Mouse (Mus musculus) embryonic facial prominence, embryonic 13.5 days (tissue): ENCODE data around the gene Sash3. TPM values are rescaled to one million over a fixed set of nuclear protein-coding genes. Genes with fewer than 3 reads are reported as not detected.
"Not testable (repeated sequence)": the region's sequence is repeated elsewhere in the genome, so short reads cannot be mapped to it uniquely, and the experiment has no call there.

Experiments used
- ATAC-seq: fragments of 200-750 bp; cut with Nextera tagmentation; 2 replicates; pipeline ENCODE4 v1.8.0; 2017; ENCODE audit warnings: low read depth; ENCODE audit not compliant: insufficient number of reproducible peaks, insufficient read depth, low FRiP score, low TSS enrichment
- H3K27ac ChIP-seq: fragments of 300-500 bp; sonication (generic); 2 replicates; pipeline ENCODE4 v1.5.1; 2015; ENCODE audit warnings: moderate library complexity, mild to moderate bottlenecking, inconsistent platforms
- H3K27me3 ChIP-seq: fragments of 300-500 bp; sonication (generic); 2 replicates; pipeline ENCODE4 v1.6.1; 2015; ENCODE audit warnings: mild to moderate bottlenecking, inconsistent platforms
- H3K36me3 ChIP-seq: fragments of 300-500 bp; sonication (generic); 2 replicates; pipeline ENCODE4 v1.6.1; 2015; ENCODE audit warnings: mild to moderate bottlenecking, inconsistent platforms
- H3K4me1 ChIP-seq: fragments of 300-500 bp; sonication (generic); 2 replicates; pipeline ENCODE4 v1.6.1; 2015; ENCODE audit warnings: inconsistent platforms
- H3K4me2 ChIP-seq: fragments of 300-500 bp; sonication (generic); 2 replicates; pipeline ENCODE4 v1.6.1; 2015; ENCODE audit warnings: moderate library complexity, mild to moderate bottlenecking, inconsistent platforms
- H3K4me3 ChIP-seq: fragments of 300-500 bp; sonication (generic); 2 replicates; pipeline ENCODE4 v1.5.1; 2015; ENCODE audit warnings: mild to moderate bottlenecking, inconsistent platforms
- H3K9ac ChIP-seq: fragments of 300-500 bp; sonication (generic); 2 replicates; pipeline ENCODE4 v1.6.1; 2015; ENCODE audit warnings: mild to moderate bottlenecking, inconsistent platforms
- H3K9me3 ChIP-seq: fragments of 300-500 bp; sonication (generic); 2 replicates; pipeline ENCODE4 v1.6.1; 2016; ENCODE audit warnings: inconsistent platforms
- WGBS: fragments of 180-500 bp; shearing (Covaris S2); methylation state at CpG from one replicate; pipeline ENCODE4 v1.1.7; 2015; ENCODE audit warnings: mixed read lengths; 5-methylcytosine and 5-hydroxymethylcytosine counted together
- polyA plus RNA-seq: library from polyadenylated mRNA; unstranded; fragments of >200 nt; fragmentation: Nextera tagmentation; extraction: Ambion mirVana; gene quantifications from 2 replicates; pipeline ENCODE4 v1.2.1, GENCODE M21; 2015

Gene Sash3
- polyA plus RNA-seq, 1 experiment from 2014 or later: 1.8 TPM

- Histone ChIP-seq H3K4me1 (0 out of 2 replicates have a peak, but pooled peaks cover 2% of the 10 kb centered on the region), H3K36me3 (no peaks in the 10 kb centered on the region; the same call in 1 of the 2 replicates), H3K27ac (peak overlapping the region; percentile 55; the same call in 1 of the 2 replicates), H3K27me3 (no peaks in the 10 kb centered on the region), H3K4me2 (peak overlapping the region; percentile 61), H3K4me3 (peak overlapping the region; percentile 61), H3K9ac (peak overlapping the region; percentile 75), H3K9me3 (no peaks in the 10 kb centered on the region)
- ATAC-seq: peak; percentile 90
- 15% methylated on average over 36 of the region's 36 CpGs for WGBS
These were observed 61.7 kb downstream of the Sash3 start for GRCm38 (mm10) chrX:48207761-48208487.

- Histone ChIP-seq H3K4me1 (0 out of 2 replicates have a peak, but pooled peaks cover 2% of the 10 kb centered on the region), H3K9ac (peak within 1 kb of the TSS; percentile 75), H3K4me2 (peak within 1 kb of the TSS; percentile 61), H3K27ac (peak within 1 kb of the TSS; percentile 55; the same call in 1 of the 2 replicates), H3K27me3 (no peaks in the 10 kb centered on the region), H3K36me3 (no peaks in the 10 kb centered on the region; the same call in 1 of the 2 replicates), H3K4me3 (peak within 1 kb of the TSS; percentile 61), H3K9me3 (no peaks in the 10 kb centered on the region)
- WGBS: 18% methylated on average over 34 of the region's 34 CpGs
- peak; percentile 98 for ATAC-seq
These were observed 62.4 kb downstream of the Sash3 start, which contains the start of gene Zdhhc9 for GRCm38 (mm10) chrX:48208519-48209185. Gene Zdhhc9, minus strand, starts transcription at chrX:48208878.

DNA sequence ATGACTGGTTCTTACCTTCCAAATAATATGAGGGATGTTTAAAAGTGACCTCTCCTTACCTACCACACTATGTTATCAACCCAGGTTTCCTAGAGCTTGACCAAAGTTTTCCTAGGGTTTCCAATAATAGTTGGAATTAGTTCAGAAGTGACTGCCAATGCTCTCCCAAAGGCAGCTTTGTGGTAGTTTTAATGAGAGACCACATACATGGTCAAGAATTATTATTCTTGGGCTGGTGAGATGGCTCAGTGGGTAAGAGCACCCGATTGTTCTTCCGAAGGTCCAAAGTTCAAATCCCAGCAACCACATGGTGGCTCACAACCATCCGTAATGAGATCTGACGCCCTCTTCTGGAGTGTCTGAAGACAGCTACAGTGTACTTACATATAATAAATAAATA, 63.5 kb downstream of the Sash3 start:
- not testable (repeated sequence) for H3K4me1 ChIP-seq, H3K27me3 ChIP-seq, H3K9me3 ChIP-seq, H3K4me3 ChIP-seq, H3K4me2 ChIP-seq, ATAC-seq, H3K9ac ChIP-seq, H3K36me3 ChIP-seq, H3K27ac ChIP-seq
- WGBS: 67% methylated on average over 4 of the region's 4 CpGs

Other genes starting within 250 kb of the Sash3 start
- 24.9 and 28.7 TPM in 2 replicates for gene Ocrl, start 234.0 kb upstream of the Sash3 start, polyA plus RNA-seq
- 8.8 and 9.7 TPM in 2 replicates for gene Apln, start 111.6 kb upstream of the Sash3 start, polyA plus RNA-seq
- gene Xpnpep2, start 37.7 kb upstream of the Sash3 start, polyA plus RNA-seq: 4.4 and 4.6 TPM in 2 replicates
- 5.9 and 6.6 TPM in 2 replicates for gene Zdhhc9, start 62.4 kb downstream of the Sash3 start, polyA plus RNA-seq
- 21.8 and 22.5 TPM in 2 replicates for gene Utp14a, start 110.4 kb downstream of the Sash3 start, polyA plus RNA-seq
- gene Bcorl1, start 194.9 kb downstream of the Sash3 start, polyA plus RNA-seq: 6.2 and 6.8 TPM in 2 replicates